Mouse (Mus musculus) neural tube, embryonic 12.5 days (tissue): ENCODE results near the gene Actl11. TPM values are rescaled to one million over a fixed set of nuclear protein-coding genes. Genes with fewer than 3 reads are reported as not detected.

Experiments
- ATAC-seq: fragments of 200-750 bp; cut with Nextera tagmentation; 2 replicates; pipeline ENCODE4 v1.8.0; 2017; ENCODE audit warnings: low read depth, mild to moderate bottlenecking, moderate TSS enrichment, moderate library complexity; ENCODE audit not compliant: low FRiP score
- H3K27ac ChIP-seq: fragments of 300-500 bp; sonication (generic); 2 replicates; pipeline ENCODE4 v1.5.1; 2016
- H3K27me3 ChIP-seq: fragments of 300-500 bp; sonication (generic); replicated peaks from 2 replicates; pipeline ENCODE4 v1.6.1; 2016; ENCODE audit warnings: mild to moderate bottlenecking
- H3K36me3 ChIP-seq: fragments of 300-500 bp; sonication (generic); 2 replicates; pipeline ENCODE4 v1.6.1; 2016; ENCODE audit warnings: mild to moderate bottlenecking
- H3K4me1 ChIP-seq: fragments of 300-500 bp; sonication (generic); 2 replicates; pipeline ENCODE4 v1.6.1; 2016
- H3K4me2 ChIP-seq: fragments of 300-500 bp; sonication (generic); replicated peaks from 2 replicates; pipeline ENCODE4 v1.6.1; 2016; ENCODE audit warnings: mild to moderate bottlenecking
- H3K4me3 ChIP-seq: fragments of 300-500 bp; sonication (generic); 2 replicates; pipeline ENCODE4 v1.5.1; 2016
- H3K9ac ChIP-seq: fragments of 300-500 bp; sonication (generic); 2 replicates; pipeline ENCODE4 v1.6.1; 2016; ENCODE audit warnings: mild to moderate bottlenecking
- H3K9me3 ChIP-seq: fragments of 300-500 bp; sonication (generic); 2 replicates; pipeline ENCODE4 v1.6.1; 2016; ENCODE audit warnings: mild to moderate bottlenecking
- WGBS: fragments of 180-500 bp; shearing (Covaris S2); methylation state at CpG from one replicate; pipeline ENCODE4 v1.1.7; 2016; 5-methylcytosine and 5-hydroxymethylcytosine counted together
- polyA plus RNA-seq: library from polyadenylated mRNA; unstranded; fragments of >200 nt; fragmentation: Nextera tagmentation; extraction: Ambion mirVana; gene quantifications from 2 replicates; pipeline ENCODE4 v1.2.1, GENCODE M21; 2016

The Actl11 gene
- polyA plus RNA-seq, 1 experiment from 2014 or later: not detected

DNA sequence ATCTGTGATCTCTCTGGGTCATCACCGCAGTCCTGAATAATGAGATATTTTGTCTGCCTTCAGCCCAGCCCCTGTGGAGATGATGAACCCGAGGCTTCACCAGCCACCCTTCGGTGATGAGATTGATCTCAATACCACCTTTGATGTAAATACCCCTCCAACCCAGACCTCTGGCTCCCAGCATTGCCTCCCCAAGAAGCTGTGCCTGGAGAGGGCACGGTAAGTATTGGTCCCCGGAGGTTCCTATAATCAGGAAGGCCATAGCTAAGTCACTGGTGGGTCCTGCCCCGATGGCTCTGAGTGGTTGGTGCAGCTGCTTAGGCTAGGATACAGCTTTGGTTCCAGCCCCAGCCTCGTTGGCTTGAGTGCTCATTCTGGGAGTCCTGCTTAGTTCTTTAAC is 40.3 kb downstream of the Actl11 start:
- ATAC-seq: no peak
- Histone ChIP-seq H3K9ac (no peak overlapping the region), H3K36me3 (peaks cover 20% of the 10 kb centered on the region), H3K27me3 (no peaks in the 10 kb centered on the region), H3K27ac (no peak overlapping the region), H3K4me2 (no peak overlapping the region), H3K4me1 (no peaks in the 10 kb centered on the region), H3K9me3 (no peaks in the 10 kb centered on the region), H3K4me3 (no peak overlapping the region)
- 90% methylated on average over 7 of the region's 7 CpGs for WGBS

- no peak overlapping the region for H3K4me3 ChIP-seq
- H3K4me1 ChIP-seq: no peaks in the 10 kb centered on the region
- peaks cover 20% of the 10 kb centered on the region for H3K36me3 ChIP-seq
- WGBS: 91% methylated on average over 5 of the region's 5 CpGs
- H3K4me2 ChIP-seq: no peak overlapping the region
- H3K27me3 ChIP-seq: no peaks in the 10 kb centered on the region
- no peak overlapping the region for H3K9ac ChIP-seq
- no peak overlapping the region for H3K27ac ChIP-seq
- ATAC-seq: no peak
- H3K9me3 ChIP-seq: no peaks in the 10 kb centered on the region
Measured at GRCm38 (mm10) chr9:107970311-107970710, 42.0 kb downstream of the Actl11 start.

GRCm38 (mm10) chr9:107971690-107972541 is 43.6 kb downstream of the Actl11 start:
- H3K9ac ChIP-seq: 0 out of 2 replicates have a peak overlapping the region, but pooled peaks have one; percentile 8
- H3K36me3 ChIP-seq: peaks cover 20% of the 10 kb centered on the region
- no peak overlapping the region for H3K27ac ChIP-seq
- 80% methylated on average over 8 of the region's 8 CpGs for WGBS
- H3K4me1 ChIP-seq: no peaks in the 10 kb centered on the region
- no peak for ATAC-seq
- no peak overlapping the region for H3K4me3 ChIP-seq
- H3K9me3 ChIP-seq: no peaks in the 10 kb centered on the region
- no peaks in the 10 kb centered on the region for H3K27me3 ChIP-seq
- no peak overlapping the region for H3K4me2 ChIP-seq

- no peaks in the 10 kb centered on the region for H3K4me1 ChIP-seq
- H3K4me3 ChIP-seq: no peak overlapping the region
- peaks cover 15% of the 10 kb centered on the region for H3K36me3 ChIP-seq
- H3K27ac ChIP-seq: no peak overlapping the region
- H3K4me2 ChIP-seq: no peak overlapping the region
- 87% methylated on average over 10 of the region's 10 CpGs for whole genome bisulfite sequencing
- no peak overlapping the region for H3K9ac ChIP-seq
- no peaks in the 10 kb centered on the region for H3K9me3 ChIP-seq
- ATAC-seq: no peak
- no peaks in the 10 kb centered on the region for H3K27me3 ChIP-seq
Measured at GRCm38 (mm10) chr9:107974491-107975171, 46.4 kb downstream of the Actl11 start.

DNA sequence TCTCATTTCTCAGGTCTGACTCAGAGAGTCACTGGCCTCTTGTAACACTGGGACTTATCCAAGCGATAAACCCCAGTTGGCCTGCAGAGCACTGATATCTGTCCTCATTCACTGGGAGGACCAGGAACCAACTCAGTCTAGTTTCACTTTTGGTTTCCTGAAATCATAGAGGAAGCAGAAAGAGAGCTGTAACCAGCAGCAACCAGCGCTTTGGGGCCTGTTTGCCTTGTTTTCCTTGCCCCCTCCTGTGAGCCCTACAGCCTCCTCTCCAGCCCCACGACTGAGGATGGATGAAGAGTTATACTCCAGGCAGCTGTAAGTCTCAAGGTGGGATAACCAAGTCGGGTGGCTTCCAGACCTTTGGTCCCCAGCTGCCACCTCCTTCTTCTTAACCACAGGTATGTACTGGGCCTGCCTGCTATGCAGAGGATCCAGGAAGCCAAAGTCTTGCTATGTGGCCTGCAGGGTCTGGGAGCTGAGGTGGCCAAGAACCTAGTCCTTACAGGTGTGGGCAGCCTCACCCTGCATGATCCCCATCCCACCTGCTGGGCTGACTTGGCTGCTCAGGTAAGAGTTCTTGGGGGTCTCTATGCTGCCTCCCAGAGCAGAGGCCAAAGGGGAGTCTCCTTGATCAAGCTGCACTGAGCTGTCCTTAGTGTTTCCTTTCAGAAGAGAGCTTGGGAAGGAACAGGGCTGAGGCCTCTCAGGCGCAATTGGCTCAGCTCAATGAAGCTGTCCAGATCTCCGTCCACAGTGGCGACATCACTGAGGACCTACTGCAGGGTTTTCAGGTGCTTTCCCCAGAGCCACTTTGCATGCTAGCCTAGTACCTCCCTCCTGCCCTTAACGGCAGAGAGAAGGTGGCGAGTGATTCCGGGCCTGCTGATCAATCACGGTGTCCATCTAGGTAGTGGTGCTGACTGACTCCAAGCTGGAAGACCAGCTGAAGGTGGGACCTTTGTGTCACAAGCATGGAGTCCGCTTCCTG is 47.4 kb downstream of the Actl11 start, which contains the start of gene Uba7:
TSS of gene Uba7 (plus strand) at position 107 of the 988 bp plus-strand sequence.
- Histone ChIP-seq H3K27ac (no peak within 1 kb of the TSS), H3K4me3 (no peak within 1 kb of the TSS), H3K9ac (no peak within 1 kb of the TSS), H3K4me1 (0 out of 2 replicates have a peak, but pooled peaks cover under 1% of the 10 kb centered on the region), H3K4me2 (peak within 1 kb of the TSS; percentile 12; the same call in 1 of the 2 replicates), H3K27me3 (no peaks in the 10 kb centered on the region), H3K36me3 (peaks cover 6% of the 10 kb centered on the region; the same call in 1 of the 2 replicates), H3K9me3 (no peaks in the 10 kb centered on the region)
- 69% methylated on average over 12 of the region's 12 CpGs for WGBS
- no peak for ATAC-seq

- H3K27ac ChIP-seq: no peak overlapping the region
- no peak for ATAC-seq
- no peak overlapping the region for H3K4me3 ChIP-seq
- 89% methylated on average over 12 of the region's 12 CpGs for whole genome bisulfite sequencing
- H3K9ac ChIP-seq: no peak overlapping the region
- peaks cover 22% of the 10 kb centered on the region; the same call in 1 of the 2 replicates for H3K4me1 ChIP-seq
- no peaks in the 10 kb centered on the region for H3K9me3 ChIP-seq
- no peaks in the 10 kb centered on the region for H3K36me3 ChIP-seq
- peaks cover 7% of the 10 kb centered on the region; the same call in 1 of the 2 replicates for H3K27me3 ChIP-seq
- no peak overlapping the region for H3K4me2 ChIP-seq
Measured at GRCm38 (mm10) chr9:107978815-107979214, 50.5 kb downstream of the Actl11 start.

Other genes with a start within 250 kb of the Actl11 start
- gene Gnat1, start 248.8 kb upstream of the Actl11 start, polyA plus RNA-seq: 1.3 and 2.3 TPM in 2 replicates
- 21.4 and 21.5 TPM in 2 replicates for gene Sema3f, start 218.0 kb upstream of the Actl11 start, polyA plus RNA-seq
- 231 and 241 TPM in 2 replicates for gene Rbm5, start 157.5 kb upstream of the Actl11 start, polyA plus RNA-seq
- gene Rbm6, start 55.2 kb upstream of the Actl11 start, polyA plus RNA-seq: 121 TPM in 2 replicates
- 20.8 and 22.7 TPM in 2 replicates for gene Mon1a, start 40.3 kb upstream of the Actl11 start, polyA plus RNA-seq
- gene Mst1r, start 21.6 kb upstream of the Actl11 start, polyA plus RNA-seq: 1.8 and 2.2 TPM in 2 replicates
- gene Camkv, start 7.2 kb downstream of the Actl11 start, polyA plus RNA-seq: 7.8 and 8.0 TPM in 2 replicates
- 15.2 and 16.7 TPM in 2 replicates for gene Traip, start 21.7 kb downstream of the Actl11 start, polyA plus RNA-seq
- gene Uba7, start 47.0 kb downstream of the Actl11 start, polyA plus RNA-seq: 11.7 and 12.2 TPM in 2 replicates
- gene Gm20661, start 54.6 kb downstream of the Actl11 start, polyA plus RNA-seq: 2.0 and 2.2 TPM in 2 replicates
- gene Inka1, start 57.4 kb downstream of the Actl11 start, polyA plus RNA-seq: 39.2 and 42.3 TPM in 2 replicates
- gene Cdhr4, start 64.0 kb downstream of the Actl11 start, polyA plus RNA-seq: 5.0 and 7.2 TPM in 2 replicates
- gene Gm20662, start 67.9 kb downstream of the Actl11 start, polyA plus RNA-seq: 0.89 and 1.5 TPM in 2 replicates
- gene Ip6k1, start 74.0 kb downstream of the Actl11 start, polyA plus RNA-seq: 96.2 and 97.9 TPM in 2 replicates
- gene Gmppb, start 120.8 kb downstream of the Actl11 start, polyA plus RNA-seq: 18.3 and 23.5 TPM in 2 replicates
- gene Amigo3, start 124.7 kb downstream of the Actl11 start, polyA plus RNA-seq: 3.6 and 3.9 TPM in 2 replicates
- 0.44 and 0.46 TPM in 2 replicates for gene Mst1, start 152.0 kb downstream of the Actl11 start, polyA plus RNA-seq
- gene Rnf123, start 154.9 kb downstream of the Actl11 start, polyA plus RNA-seq: 43.5 and 43.8 TPM in 2 replicates
- gene Apeh, start 166.1 kb downstream of the Actl11 start, polyA plus RNA-seq: 57.6 and 63.4 TPM in 2 replicates